Mouse (Mus musculus) heart, embryonic 16.5 days (tissue): Measurements from ENCODE around the gene Slc20a1. TPM values are rescaled to one million over a fixed set of nuclear protein-coding genes. Genes with fewer than 3 reads are reported as not detected.

Source experiments
- ATAC-seq: fragments of 200-750 bp; cut with Nextera tagmentation; replicated peaks from 2 replicates; pipeline ENCODE4 v1.8.0; 2017; ENCODE audit warnings: moderate number of reproducible peaks; ENCODE audit not compliant: insufficient read depth, low FRiP score; ENCODE audit errors: extremely low read depth
- H3K27ac ChIP-seq: fragments of 300-500 bp; sonication (generic); 2 replicates; pipeline ENCODE4 v1.5.1; 2014; ENCODE audit warnings: mild to moderate bottlenecking, low read length, control low read depth, moderate library complexity
- H3K27me3 ChIP-seq: fragments of 300-500 bp; sonication (generic); 2 replicates; pipeline ENCODE4 v1.6.1; 2014; ENCODE audit warnings: low read length, mixed read lengths; ENCODE audit not compliant: control insufficient read depth, insufficient read depth
- H3K36me3 ChIP-seq: fragments of 300-500 bp; sonication (generic); 2 replicates; pipeline ENCODE4 v1.6.1; 2014; ENCODE audit not compliant: control insufficient read depth, insufficient read depth
- H3K4me1 ChIP-seq: fragments of 300-500 bp; sonication (generic); 2 replicates; pipeline ENCODE4 v1.6.1; 2014; ENCODE audit warnings: low read length, mixed read lengths; ENCODE audit not compliant: control insufficient read depth, insufficient read depth
- H3K4me2 ChIP-seq: fragments of 300-500 bp; sonication (generic); 2 replicates; pipeline ENCODE4 v1.6.1; 2014; ENCODE audit warnings: low read depth, mild to moderate bottlenecking, control low read depth, low read length
- H3K4me3 ChIP-seq: fragments of 300-500 bp; sonication (generic); 2 replicates; pipeline ENCODE4 v1.5.1; 2014; ENCODE audit warnings: mild to moderate bottlenecking, control low read depth, low read length
- H3K9ac ChIP-seq: fragments of 300-500 bp; sonication (generic); 2 replicates; pipeline ENCODE4 v1.6.1; 2014; ENCODE audit warnings: low read length, control low read depth
- H3K9me3 ChIP-seq: fragments of 300-500 bp; sonication (generic); replicated peaks from 2 replicates; pipeline ENCODE4 v1.6.1; 2016; ENCODE audit warnings: low read length; ENCODE audit not compliant: control insufficient read depth
- WGBS: fragments of 180-500 bp; shearing (Covaris S2); extraction: QIAGEN DNeasy Blood & Tissue Kit; methylation state at CpG from one replicate; pipeline ENCODE4 v1.1.7; 2014; 5-methylcytosine and 5-hydroxymethylcytosine counted together
- polyA plus RNA-seq: library from polyadenylated mRNA; unstranded; fragments of >200 nt; fragmentation: Nextera tagmentation; extraction: Ambion mirVana; gene quantifications from 2 replicates; pipeline ENCODE4 v1.2.1, GENCODE M21; 2015

The Slc20a1 gene
- polyA plus RNA-seq = 20.5 and 21.1 TPM in 2 replicates

- WGBS = under 1% methylated on average over 95 of the region's 96 CpGs
- Histone ChIP-seq H3K27me3 (no peaks in the 10 kb centered on the region), H3K4me3 (peak within 1 kb of the TSS; percentile 93), H3K4me2 (peak within 1 kb of the TSS; percentile 90), H3K36me3 (peaks cover 20% of the 10 kb centered on the region), H3K27ac (peak within 1 kb of the TSS; percentile 90), H3K9me3 (no peaks in the 10 kb centered on the region), H3K4me1 (peaks cover 20% of the 10 kb centered on the region), H3K9ac (peak within 1 kb of the TSS; percentile 97)
- ATAC-seq = peak; percentile 99
These were observed at the start of gene Slc20a1 for GRCm38 (mm10) chr2:129198436-129199327. TSS of gene Slc20a1 (plus strand) at chr2:129198764.

GRCm38 (mm10) chr2:129148836-129149235, 49.7 kb upstream of the Slc20a1 start:
- H3K9ac ChIP-seq = no peak overlapping the region
- H3K9me3 ChIP-seq = no peaks in the 10 kb centered on the region

DNA sequence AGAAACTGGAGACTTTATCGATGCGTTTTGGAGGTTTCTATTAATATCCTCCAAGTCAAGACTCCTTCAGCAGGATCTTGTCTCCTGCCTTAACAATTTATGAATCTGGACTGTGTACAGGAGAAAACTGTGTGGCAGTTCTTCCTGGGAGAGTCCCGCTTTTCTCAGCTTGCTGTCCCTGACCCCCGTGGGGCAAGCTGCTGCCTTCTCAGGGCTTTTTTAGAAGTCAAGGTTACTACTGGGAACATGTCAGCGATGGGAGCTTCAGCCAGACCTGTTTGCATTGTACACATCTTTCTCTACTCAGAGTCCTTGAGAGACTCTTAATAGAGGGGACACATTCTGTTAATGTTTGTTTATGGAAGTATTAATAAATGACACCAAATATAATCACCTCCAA, 48.2 kb upstream of the Slc20a1 start:
- Histone ChIP-seq H3K4me1 (no peaks in the 10 kb centered on the region), H3K36me3 (no peaks in the 10 kb centered on the region), H3K27me3 (no peaks in the 10 kb centered on the region), H3K27ac (no peak overlapping the region), H3K9ac (no peak overlapping the region), H3K9me3 (no peaks in the 10 kb centered on the region), H3K4me2 (no peak overlapping the region), H3K4me3 (no peak overlapping the region)
- 70% methylated on average over 5 of the region's 5 CpGs for WGBS
- no peak for ATAC-seq

More at GRCm38 (mm10) chr2:129148836-129149235, 49.7 kb upstream of the Slc20a1 start:
- H3K4me2 ChIP-seq = no peak overlapping the region
- ATAC-seq = no peak
- H3K4me1 ChIP-seq = no peaks in the 10 kb centered on the region
- no peak overlapping the region for H3K4me3 ChIP-seq
- 41% methylated on average over 2 of the region's 2 CpGs for WGBS
- no peaks in the 10 kb centered on the region for H3K36me3 ChIP-seq
- H3K27me3 ChIP-seq = no peaks in the 10 kb centered on the region
- H3K27ac ChIP-seq = no peak overlapping the region

DNA sequence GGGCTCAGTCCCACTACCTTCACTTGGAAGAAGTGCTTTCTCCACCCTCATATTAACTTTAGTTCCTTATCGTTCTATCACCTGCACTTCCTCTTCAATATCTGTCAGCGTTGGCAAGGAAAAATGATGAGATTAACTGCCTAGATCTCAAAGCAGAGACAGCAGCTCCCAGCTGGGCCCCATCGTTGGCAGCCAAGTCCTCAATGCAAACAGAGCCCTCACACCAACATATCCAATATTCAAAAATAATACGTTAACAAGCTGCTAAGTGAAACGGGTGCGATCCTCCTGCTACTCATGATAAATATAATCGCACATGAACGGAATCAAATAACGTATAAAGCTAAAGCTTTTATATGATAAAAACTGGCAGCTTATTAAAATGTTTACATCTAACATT, 47.5 kb upstream of the Slc20a1 start:
- Histone ChIP-seq H3K9ac (no peak overlapping the region), H3K27ac (no peak overlapping the region), H3K27me3 (no peaks in the 10 kb centered on the region), H3K9me3 (no peaks in the 10 kb centered on the region), H3K4me1 (no peaks in the 10 kb centered on the region), H3K4me3 (no peak overlapping the region), H3K4me2 (no peak overlapping the region), H3K36me3 (no peaks in the 10 kb centered on the region)
- WGBS = 75% methylated on average over 9 of the region's 9 CpGs
- ATAC-seq = no peak

GRCm38 (mm10) chr2:129152751-129153150, 45.8 kb upstream of the Slc20a1 start:
- no peak for ATAC-seq
- no peaks in the 10 kb centered on the region for H3K4me1 ChIP-seq
- no peaks in the 10 kb centered on the region for H3K36me3 ChIP-seq
- no peak overlapping the region for H3K9ac ChIP-seq
- WGBS = 73% methylated on average over 1 of the region's 1 CpGs
- no peak overlapping the region for H3K4me3 ChIP-seq
- H3K9me3 ChIP-seq = no peaks in the 10 kb centered on the region
- H3K4me2 ChIP-seq = no peak overlapping the region
- no peak overlapping the region for H3K27ac ChIP-seq
- H3K27me3 ChIP-seq = no peaks in the 10 kb centered on the region

- Histone ChIP-seq H3K4me2 (no peak overlapping the region), H3K36me3 (no peaks in the 10 kb centered on the region), H3K27me3 (no peaks in the 10 kb centered on the region), H3K27ac (no peak overlapping the region), H3K9ac (no peak overlapping the region), H3K9me3 (peaks cover 3% of the 10 kb centered on the region; the same call in 1 of the 2 replicates), H3K4me1 (peaks cover 9% of the 10 kb centered on the region; the same call in 1 of the 2 replicates), H3K4me3 (no peak overlapping the region)
- no peak for ATAC-seq
- WGBS = 65% methylated on average over 5 of the region's 5 CpGs
These were observed 33.7 kb upstream of the Slc20a1 start for GRCm38 (mm10) chr2:129164815-129165214.

- peak; percentile 52 for ATAC-seq
- Histone ChIP-seq H3K27ac (peak overlapping the region; percentile 70), H3K9me3 (peaks cover 3% of the 10 kb centered on the region; the same call in 1 of the 2 replicates), H3K9ac (no peak overlapping the region), H3K36me3 (no peaks in the 10 kb centered on the region), H3K4me3 (no peak overlapping the region), H3K27me3 (no peaks in the 10 kb centered on the region), H3K4me1 (peaks cover 9% of the 10 kb centered on the region; the same call in 1 of the 2 replicates), H3K4me2 (no peak overlapping the region)
- 38% methylated on average over 10 of the region's 10 CpGs for WGBS
These were observed 31.8 kb upstream of the Slc20a1 start for GRCm38 (mm10) chr2:129166466-129167463.

DNA sequence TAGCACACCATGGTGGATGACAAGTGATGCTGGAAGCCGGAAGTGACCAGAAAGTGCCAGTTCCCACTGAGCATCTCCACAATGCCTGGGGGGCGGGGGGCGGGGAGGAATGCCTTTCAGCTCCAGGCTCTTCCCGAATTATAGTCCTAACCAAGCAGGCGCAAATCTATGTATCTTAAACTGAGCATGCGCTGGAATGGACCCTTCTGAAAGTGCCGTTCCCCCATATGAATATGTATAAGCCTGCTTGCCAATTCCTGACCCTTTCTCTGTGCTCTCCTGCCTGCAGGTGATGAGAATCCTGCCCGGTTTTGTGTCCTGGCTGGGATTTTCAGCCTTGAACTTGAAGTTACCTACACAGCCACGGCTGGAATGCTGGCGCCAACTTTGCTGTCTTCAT, 25.2 kb upstream of the Slc20a1 start:
- Histone ChIP-seq H3K4me2 (no peak overlapping the region), H3K27ac (no peak overlapping the region), H3K27me3 (no peaks in the 10 kb centered on the region), H3K9me3 (no peaks in the 10 kb centered on the region), H3K4me1 (no peaks in the 10 kb centered on the region; the same call in 1 of the 2 replicates), H3K36me3 (no peaks in the 10 kb centered on the region), H3K4me3 (no peak overlapping the region), H3K9ac (no peak overlapping the region)
- WGBS = 49% methylated on average over 10 of the region's 10 CpGs
- no peak for ATAC-seq
